Mouse (Mus musculus) embryonic stem cell, embryonic (primary cell): ENCODE results near the gene Nek2.

Source experiments
- CTCF ChIA-PET, 4 experiments: fragments of 300-600 bp in 2 of 4; fragments of 350-600 bp in 2 of 4; sonication (Branson Sonifier 250); formaldehyde crosslinking; loops; one replicate each; lab custom pipeline; 2022; ENCODE audit warnings: inconsistent platforms in 2 of 4; lab: Charles Lee
- POLR2A ChIA-PET, 4 experiments: fragments of 300-600 bp in 2 of 4; fragments of 350-600 bp in 2 of 4; sonication (Branson Sonifier 250); formaldehyde crosslinking; loops; one replicate each; lab custom pipeline; 2022; ENCODE audit warnings: antibody characterized with exemption in 4 of 4, inconsistent platforms in 1 of 4; lab: Charles Lee

The Nek2 gene

GRCm38 (mm10) chr1:191806740-191807139 is 14.5 kb upstream of the Nek2 start:
- ChIA-PET POLR2A (interaction anchor here in 2 of 4 experiments (0.9 to 1.5 kb wide), 3 partner anchors 10 to 409 kb away, joined by 3 to 6 read pairs (median 3); no protein-coding TSS in a partner anchor), CTCF (interaction anchor here in 2 of 4 experiments (1.3 to 2.5 kb wide), 3 partner anchors 11 to 14 kb away, joined by 3 to 10 read pairs (median 6); no protein-coding TSS in a partner anchor)

GRCm38 (mm10) chr1:191807979-191808378 is 13.3 kb upstream of the Nek2 start:
- CTCF ChIA-PET, result interaction anchor here in 3 of 4 experiments (0.5 to 2.5 kb wide), 6 partner anchors 10 to 496 kb away, joined by 3 to 10 read pairs (median 4); no protein-coding TSS in a partner anchor
- POLR2A ChIA-PET, result interaction anchor here in 1 of 4 experiments (0.9 to 2.6 kb wide), 4 partner anchors 9 to 98 kb away, joined by 3 to 9 read pairs (median 4); partner anchors contain the start of gene Nek2

- ChIA-PET POLR2A (interaction anchor here in 1 of 4 experiments (1.1 to 2.6 kb wide), 3 partner anchors 12 to 411 kb away, joined by 3 to 9 read pairs (median 3); partner anchors contain the start of gene Nek2), CTCF (interaction anchor here in 3 of 4 experiments (0.5 to 2.5 kb wide), 7 partner anchors 9 to 497 kb away, joined by 3 to 10 read pairs (median 3); no protein-coding TSS in a partner anchor)
These were observed 12.5 kb upstream of the Nek2 start for GRCm38 (mm10) chr1:191808688-191809223.

- POLR2A ChIA-PET, result interaction anchor here in 2 of 4 experiments (0.9 to 12.1 kb wide), 5 partner anchors 9 to 232 kb away, joined by 3 to 199 read pairs (median 5); partner anchors contain the start of genes Dtl (in 1 of the 2), Ints7 (in 1 of the 2) and Nek2 (in 1 of the 2)
- CTCF ChIA-PET, result interaction anchor here in 1 of 4 experiments (1.0 kb wide), 1 partner anchor 9 kb away, joined by 3 read pairs; no protein-coding TSS in a partner anchor
These were observed 9.5 kb upstream of the Nek2 start for GRCm38 (mm10) chr1:191811774-191812173.

GRCm38 (mm10) chr1:191812949-191813691 is 8.1 kb upstream of the Nek2 start:
- ChIA-PET POLR2A (interaction anchor here in 3 of 4 experiments (0.5 to 12.1 kb wide), 8 partner anchors 8 to 415 kb away, joined by 3 to 199 read pairs (median 4); partner anchors contain the start of genes Dtl (in 2 of the 3), Ints7 (in 2 of the 3) and Nek2 (in 1 of the 3)), CTCF (interaction anchor here in 1 of 4 experiments (0.6 to 0.7 kb wide), 2 partner anchors 9 to 152 kb away, joined by 3 to 4 read pairs; no protein-coding TSS in a partner anchor)

GRCm38 (mm10) chr1:191814240-191814639 is 7.0 kb upstream of the Nek2 start:
- ChIA-PET POLR2A (interaction anchor here in 3 of 4 experiments (0.6 to 12.1 kb wide), 14 partner anchors 9 to 631 kb away, joined by 3 to 199 read pairs (median 4); partner anchors contain the start of genes Dtl (in 2 of the 3) and Ints7 (in 2 of the 3)), CTCF (interaction anchor here (0.6 to 1.6 kb wide), 5 partner anchors 206 to 252 kb away, joined by 3 to 5 read pairs (median 5); partner anchors contain the start of genes Dtl (in 1 of the 4) and Ints7 (in 1 of the 4))

GRCm38 (mm10) chr1:191814935-191815334 is 6.3 kb upstream of the Nek2 start:
- POLR2A ChIA-PET, result interaction anchor here in 3 of 4 experiments (0.6 to 12.1 kb wide), 14 partner anchors 10 to 418 kb away, joined by 3 to 199 read pairs (median 5); partner anchors contain the start of genes Dtl (in 3 of the 3) and Ints7 (in 3 of the 3)
- CTCF ChIA-PET, result interaction anchor here in 3 of 4 experiments (0.5 to 1.6 kb wide), 5 partner anchors 206 to 253 kb away, joined by 3 to 5 read pairs (median 5); partner anchors contain the start of genes Dtl (in 1 of the 3) and Ints7 (in 1 of the 3)

- ChIA-PET CTCF (interaction anchor here in 3 of 4 experiments (0.6 to 2.1 kb wide), 8 partner anchors 129 to 504 kb away, joined by 3 to 16 read pairs (median 3); partner anchors contain the start of genes Dtl (in 1 of the 3) and Ints7 (in 1 of the 3)), POLR2A (interaction anchor here (0.8 to 12.1 kb wide), 11 partner anchors 9 to 420 kb away, joined by 3 to 199 read pairs (median 6); partner anchors contain the start of genes Dtl (in 4 of the 4) and Ints7 (in 4 of the 4))
These were observed 4.6 kb upstream of the Nek2 start for GRCm38 (mm10) chr1:191816596-191816995.

GRCm38 (mm10) chr1:191817418-191818144 is 3.7 kb upstream of the Nek2 start:
- CTCF ChIA-PET, result interaction anchor here (0.5 to 2.5 kb wide), 99 partner anchors 9 to 1691 kb away, joined by 3 to 38 read pairs (median 4); partner anchors contain the start of genes Dtl (in 4 of the 4), Ints7 (in 4 of the 4), Nenf (in 2 of the 4) and Tmem206 (in 2 of the 4)
- POLR2A ChIA-PET, result interaction anchor here (0.5 to 12.1 kb wide), 47 partner anchors 10 to 505 kb away, joined by 3 to 199 read pairs (median 3); partner anchors contain the start of genes Dtl (in 4 of the 4) and Ints7 (in 4 of the 4)

GRCm38 (mm10) chr1:191818145-191818631 is 3.1 kb upstream of the Nek2 start:
- ChIA-PET CTCF (interaction anchor here (0.5 to 2.5 kb wide), 93 partner anchors 10 to 1057 kb away, joined by 3 to 38 read pairs (median 4); partner anchors contain the start of genes Dtl (in 4 of the 4), Ints7 (in 4 of the 4), Nenf (in 2 of the 4) and Tmem206 (in 2 of the 4)), POLR2A (interaction anchor here (0.5 to 12.1 kb wide), 46 partner anchors 10 to 506 kb away, joined by 3 to 199 read pairs (median 4); partner anchors contain the start of genes Dtl (in 4 of the 4), Ints7 (in 4 of the 4) and Slc30a1 (in 1 of the 4))

- POLR2A ChIA-PET, result interaction anchor here in 2 of 4 experiments (0.6 to 12.1 kb wide), 19 partner anchors 9 to 456 kb away, joined by 3 to 199 read pairs (median 6); partner anchors contain the start of genes Dtl (in 2 of the 2), Ints7 (in 2 of the 2) and Slc30a1 (in 2 of the 2)
- CTCF ChIA-PET, result interaction anchor here in 3 of 4 experiments (0.6 to 2.5 kb wide), 10 partner anchors 10 to 511 kb away, joined by 3 to 11 read pairs (median 4); no protein-coding TSS in a partner anchor
These were observed 2.2 kb upstream of the Nek2 start for GRCm38 (mm10) chr1:191819026-191819425.

- ChIA-PET CTCF (interaction anchor here in 3 of 4 experiments (0.6 to 2.3 kb wide), 9 partner anchors 9 to 515 kb away, joined by 3 to 14 read pairs (median 4); partner anchors contain the start of genes Dtl (in 2 of the 3) and Ints7 (in 2 of the 3)), POLR2A (interaction anchor here (0.6 to 12.1 kb wide), 58 partner anchors 8 to 795 kb away, joined by 3 to 199 read pairs (median 4); partner anchors contain the start of genes Dtl (in 3 of the 4), Ints7 (in 3 of the 4), Slc30a1 (in 2 of the 4) and Flvcr1 (in 1 of the 4))
These were observed 306 bp upstream of the Nek2 start for GRCm38 (mm10) chr1:191820951-191821325.

GRCm38 (mm10) chr1:191829124-191829523 is 7.9 kb downstream of the Nek2 start:
- CTCF ChIA-PET, result interaction anchor here in 3 of 4 experiments (0.6 to 1.8 kb wide), 11 partner anchors 10 to 516 kb away, joined by 3 to 9 read pairs (median 4); partner anchors contain the start of genes Dtl (in 1 of the 3), Ints7 (in 1 of the 3), Slc30a1 (in 1 of the 3) and Traf5 (in 1 of the 3)
- POLR2A ChIA-PET, result interaction anchor here in 3 of 4 experiments (0.6 to 5.0 kb wide), 16 partner anchors 7 to 516 kb away, joined by 3 to 32 read pairs (median 4); partner anchors contain the start of genes Nek2 (in 2 of the 3), Dtl (in 1 of the 3), Ints7 (in 1 of the 3) and Slc30a1 (in 1 of the 3)

GRCm38 (mm10) chr1:191833396-191833795 is 12.2 kb downstream of the Nek2 start:
- CTCF ChIA-PET, result interaction anchor here in 1 of 4 experiments (1.7 kb wide), 1 partner anchor 258 kb away, joined by 4 read pairs; the partner anchor contains the start of genes Dtl and Ints7
- POLR2A ChIA-PET, result interaction anchor here in 3 of 4 experiments (1.6 to 4.2 kb wide), 3 partner anchors 11 to 131 kb away, joined by 7 to 32 read pairs (median 29); partner anchors contain the start of gene Nek2 (in 2 of the 3)

- ChIA-PET POLR2A (interaction anchor here (0.6 to 3.5 kb wide), 41 partner anchors 9 to 809 kb away, joined by 3 to 29 read pairs (median 4); partner anchors contain the start of genes Dtl (in 2 of the 4), Ints7 (in 2 of the 4), Nek2 (in 2 of the 4) and Slc30a1 (in 2 of the 4)), CTCF (interaction anchor here (0.6 to 2.3 kb wide), 41 partner anchors 8 to 877 kb away, joined by 3 to 48 read pairs (median 4); partner anchors contain the start of genes Traf5 (in 2 of the 4), Dtl (in 1 of the 4), Ints7 (in 1 of the 4) and Nek2 (in 1 of the 4))
These were observed 13.6 kb downstream of the Nek2 start for GRCm38 (mm10) chr1:191834825-191835224.
